Mouse (Mus musculus) layer of hippocampus, postnatal 14 days (tissue): ENCODE data around the gene Sufu. TPM values are rescaled to one million over a fixed set of nuclear protein-coding genes. Genes with fewer than 3 reads are reported as not detected.

Source experiments
- DNase-seq, 2 experiments: peaks; one replicate each; pipeline ENCODE4 v3.0.0; 2021 to 2022; ENCODE audit warnings: low spot score in 2 of 2, mixed read lengths in 1 of 2
- total RNA-seq, 2 experiments: library from RNA; stranded (reverse); gene quantifications; 2 replicates each; pipeline ENCODE4 v1.2.3; 2021

Sufu gene
- total RNA-seq, 2 experiments from 2014 or later, result 21.1 to 23.8 TPM

GRCm38 (mm10) chr19:46459889-46460288, 63.2 kb downstream of the Sufu start:
- no peak for DNase-seq

GRCm38 (mm10) chr19:46462574-46462973, 65.9 kb downstream of the Sufu start:
- no peak for DNase-seq

- DNase-seq, result no peak
These were observed 66.8 kb downstream of the Sufu start for GRCm38 (mm10) chr19:46463446-46463845.

- no peak for DNase-seq
These were observed 69.5 kb downstream of the Sufu start for GRCm38 (mm10) chr19:46466160-46466559.

GRCm38 (mm10) chr19:46467051-46467503, 70.4 kb downstream of the Sufu start:
- no peak for DNase-seq

- no peak for DNase-seq
These were observed 73.9 kb downstream of the Sufu start for GRCm38 (mm10) chr19:46470364-46471240.

- DNase-seq, result no peak
These were observed 74.8 kb downstream of the Sufu start for GRCm38 (mm10) chr19:46471324-46472093.

- no peak for DNase-seq
These were observed 80.7 kb downstream of the Sufu start for GRCm38 (mm10) chr19:46477432-46477845.

GRCm38 (mm10) chr19:46478242-46478641, 81.5 kb downstream of the Sufu start:
- DNase-seq, result no peak

- no peak for DNase-seq
These were observed 82.1 kb downstream of the Sufu start for GRCm38 (mm10) chr19:46478826-46479225.

- no peak for DNase-seq
These were observed 82.8 kb downstream of the Sufu start for GRCm38 (mm10) chr19:46479306-46480075.

- no peak for DNase-seq
These were observed 84.1 kb downstream of the Sufu start for GRCm38 (mm10) chr19:46480624-46481345.

- no peak for DNase-seq
These were observed 84.7 kb downstream of the Sufu start for GRCm38 (mm10) chr19:46481352-46481751.

GRCm38 (mm10) chr19:46481756-46482155, 85.1 kb downstream of the Sufu start:
- no peak for DNase-seq

GRCm38 (mm10) chr19:46482896-46483516, 86.3 kb downstream of the Sufu start:
- no peak for DNase-seq

- DNase-seq, result peak; percentile 74 to 80
These were observed 87.1 kb downstream of the Sufu start for GRCm38 (mm10) chr19:46483701-46484328.

GRCm38 (mm10) chr19:46484518-46484917, 87.8 kb downstream of the Sufu start:
- no peak for DNase-seq

- no peak for DNase-seq
These were observed 89.2 kb downstream of the Sufu start for GRCm38 (mm10) chr19:46485847-46486246.

- DNase-seq, result no peak
These were observed 90.0 kb downstream of the Sufu start for GRCm38 (mm10) chr19:46486709-46487108.

- DNase-seq, result no peak
These were observed 92.8 kb downstream of the Sufu start for GRCm38 (mm10) chr19:46489448-46489847.
